8 mouse cellular contexts compared by ENCODE assay signal in the genomic region with DNA sequence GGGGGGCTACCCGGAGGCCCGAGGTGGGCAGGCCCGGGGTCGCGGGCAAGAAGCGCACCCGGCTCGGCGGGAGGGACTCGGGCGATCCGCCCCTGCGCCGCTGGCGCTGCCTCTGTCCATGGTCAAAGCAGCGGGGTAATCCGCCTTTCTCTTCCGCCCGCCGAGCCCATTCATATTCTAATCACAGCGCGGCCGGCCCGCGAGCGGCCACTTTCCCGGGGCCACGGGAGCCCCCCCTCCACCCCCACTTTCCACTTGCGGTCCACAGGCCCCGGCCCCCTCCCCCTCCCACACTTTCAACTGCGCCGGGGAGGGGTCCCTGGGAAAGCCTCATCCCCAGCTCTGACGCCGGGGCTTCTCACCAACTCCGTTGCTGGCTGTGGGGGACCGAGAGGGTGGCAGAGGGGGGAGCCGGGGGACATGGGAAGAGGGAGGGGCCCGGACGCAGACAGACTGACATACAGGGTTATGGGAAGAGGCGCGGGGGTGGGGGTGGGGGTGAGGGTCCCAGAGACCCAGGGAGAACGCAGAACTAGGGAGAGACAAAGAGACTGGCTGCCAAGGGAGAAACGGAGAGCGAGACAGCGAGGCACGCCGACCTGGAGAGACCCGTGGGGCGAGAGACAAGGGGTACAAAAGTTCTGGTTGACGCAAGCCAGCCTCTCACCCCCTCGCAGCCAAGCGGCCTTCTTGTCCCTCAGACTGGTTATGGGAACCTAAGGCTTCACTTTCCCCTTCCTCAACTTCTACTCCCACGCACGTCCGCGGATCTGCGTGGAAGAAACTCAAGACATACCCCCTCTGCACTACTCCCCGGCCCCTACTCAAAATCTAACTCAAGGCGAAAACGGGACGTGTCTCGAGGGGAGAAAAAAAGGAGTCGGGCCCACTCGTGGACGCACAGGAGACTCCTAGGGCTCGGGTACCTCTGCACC. TPM values are rescaled to one million over a fixed set of nuclear protein-coding genes. Genes with fewer than 3 reads are reported as not detected.
DNase-seq lines count a peak whose midpoint lies in the region; ATAC-seq and TF ChIP-seq lines count a peak whose summit lies in the region.

No protein-coding gene starts in this region.

- H3K4me2 ChIP-seq in lung, postnatal 0 days (replicated peaks; ENCODE audit: low read depth, low read length): peak overlapping the region; percentile 42
- peak overlapping the region; percentile 31; the same call in 1 of the 2 replicates for H3K4me2 ChIP-seq in liver, embryonic 14.5 days (ENCODE audit: low read depth)

- no peaks in the 10 kb centered on the region for H3K9me3 ChIP-seq in lung, postnatal 0 days (ENCODE audit: low read length)
- H3K9me3 ChIP-seq in embryonic facial prominence, embryonic 10.5 days: no peaks in the 10 kb centered on the region
- no peaks in the 10 kb centered on the region for H3K9me3 ChIP-seq in liver, embryonic 14.5 days (ENCODE audit: control insufficient read depth, low read length)

- 0 out of 2 replicates have a peak, but pooled peaks cover 3% of the 10 kb centered on the region for H3K4me1 ChIP-seq in lung, postnatal 0 days (ENCODE audit: insufficient read depth, low read depth, low read length)
- H3K4me1 ChIP-seq in embryonic facial prominence, embryonic 10.5 days: peaks cover 53% of the 10 kb centered on the region
- H3K4me1 ChIP-seq in liver, embryonic 14.5 days (replicated peaks; ENCODE audit: control insufficient read depth in 2 of 2, insufficient read depth in 2 of 2, low read length in 1 of 2): no peaks in the 10 kb centered on the region
- H3K4me1 ChIP-seq in thymus, adult 2 months (replicated peaks; ENCODE audit: control insufficient read depth, insufficient read depth, low read length): 0 out of 2 replicates have a peak, but pooled peaks cover 5% of the 10 kb centered on the region

- peak; percentile 24 for DNase-seq in lung, postnatal 0 days (ENCODE audit: low spot score)
- DNase-seq in lung, postnatal 36 days: no peak
- DNase-seq in embryonic facial prominence, embryonic 10.5 days (ENCODE audit: low spot score): peak; percentile 80
- DNase-seq in heart, postnatal 4 days: peak; percentile 57
- DNase-seq in liver, embryonic 14.5 days (ENCODE audit: low read depth in 3 of 3, low spot score in 3 of 3): no peak
- peak; percentile 51 for DNase-seq in right cerebral cortex, postnatal 4 days
- DNase-seq in thymus, adult 2 months: no peak
- no peak for DNase-seq in spleen, postnatal 10 days (ENCODE audit: low spot score in 2 of 2)

- no peak overlapping the region for H3K9ac ChIP-seq in lung, postnatal 0 days (replicated peaks; ENCODE audit: low read depth)
- no peak overlapping the region for H3K9ac ChIP-seq in liver, embryonic 14.5 days (replicated peaks)

- H3K27ac ChIP-seq in lung, postnatal 0 days (ENCODE audit: low read length): no peak overlapping the region
- peak overlapping the region; percentile 80 for H3K27ac ChIP-seq in embryonic facial prominence, embryonic 10.5 days (replicated peaks)
- H3K27ac ChIP-seq in liver, embryonic 14.5 days: no peak overlapping the region
- no peak overlapping the region for H3K27ac ChIP-seq in thymus, adult 2 months (ENCODE audit: control insufficient read depth, insufficient read depth, low read length)

- H3K27me3 ChIP-seq in lung, postnatal 0 days (replicated peaks; ENCODE audit: insufficient read depth, low read length): peaks cover 82% of the 10 kb centered on the region
- H3K27me3 ChIP-seq in embryonic facial prominence, embryonic 10.5 days (replicated peaks; ENCODE audit: low read depth, poor library complexity, severe bottlenecking): peaks cover 92% of the 10 kb centered on the region
- peaks cover 75% of the 10 kb centered on the region for H3K27me3 ChIP-seq in liver, embryonic 14.5 days (ENCODE audit: control insufficient read depth, insufficient read depth, low read length)
- H3K27me3 ChIP-seq in thymus, adult 2 months (ENCODE audit: control insufficient read depth, insufficient read depth, low read length): peaks cover 27% of the 10 kb centered on the region

- TF ChIP-seq CTCF in lung, postnatal 0 days (IDR thresholded peaks at IDR 0.05): no peak
- TF ChIP-seq CTCF in liver, embryonic 14.5 days (IDR thresholded peaks at IDR 0.05; ENCODE audit: low read depth): no peak
- no peak for TF ChIP-seq CTCF in thymus, adult 2 months (IDR thresholded peaks at IDR 0.05; ENCODE audit: borderline replicate concordance, control insufficient read depth, extremely low read depth, insufficient read depth, low read length, poor library complexity)

- ATAC-seq in lung, postnatal 0 days: no peak; the same call in 1 of the 2 replicates
- no peak for ATAC-seq in liver, embryonic 14.5 days (ENCODE audit: insufficient read depth)

- no peaks in the 10 kb centered on the region for H3K36me3 ChIP-seq in lung, postnatal 0 days (ENCODE audit: insufficient read depth, low read length)
- no peaks in the 10 kb centered on the region for H3K36me3 ChIP-seq in embryonic facial prominence, embryonic 10.5 days (replicated peaks)
- H3K36me3 ChIP-seq in liver, embryonic 14.5 days (replicated peaks; ENCODE audit: control insufficient read depth, insufficient read depth, low read depth): no peaks in the 10 kb centered on the region
- H3K36me3 ChIP-seq in thymus, adult 2 months (ENCODE audit: control insufficient read depth, insufficient read depth, low read length): no peaks in the 10 kb centered on the region

- TF ChIP-seq POLR2A in thymus, adult 2 months (IDR thresholded peaks at IDR 0.05; ENCODE audit: control insufficient read depth, extremely low read depth, insufficient read depth, low read length, poor library complexity): no peak

- 1% methylated on average over 63 of the region's 66 CpGs for WGBS in lung, postnatal 0 days
- WGBS in embryonic facial prominence, embryonic 10.5 days: under 1% methylated on average over 66 of the region's 66 CpGs
- 2% methylated on average over 65 of the region's 66 CpGs for WGBS in liver, embryonic 14.5 days (ENCODE audit: insufficient replicate concordance)
- WGBS in thymus, adult 2 months: 4% methylated on average over 66 of the region's 66 CpGs

- H3K4me3 ChIP-seq in lung, postnatal 0 days (ENCODE audit: low read depth, low read length): peak overlapping the region; percentile 24
- H3K4me3 ChIP-seq in embryonic facial prominence, embryonic 10.5 days: peak overlapping the region; percentile 59
- H3K4me3 ChIP-seq in liver, embryonic 14.5 days (ENCODE audit: insufficient read depth in 1 of 2, low read depth in 2 of 2, low read length in 2 of 2): 0 out of 4 replicates have a peak overlapping the region, but pooled peaks of 1 of the 2 experiments have one; percentile 8
- H3K4me3 ChIP-seq in thymus, adult 2 months (ENCODE audit: control insufficient read depth, insufficient read depth, low read length): no peak overlapping the region

- TF ChIP-seq EP300 in lung, postnatal 0 days (IDR thresholded peaks at IDR 0.05): no peak
- no peak for TF ChIP-seq EP300 in liver, embryonic 14.5 days (IDR thresholded peaks at IDR 0.05; ENCODE audit: low read depth)

RNA-seq across cellular contexts. Expression of a gene that starts 0.7 kb away (rescaled TPM):
- 0.08 TPM in 1 of 2 replicates, not detected in the other for polyA plus RNA-seq in lung, postnatal 0 days (2015; fragmentation: Nextera tagmentation; extraction: Ambion mirVana)
- polyA plus RNA-seq in embryonic facial prominence, embryonic 10.5 days (2016; fragmentation: Nextera tagmentation; extraction: Ambion mirVana): 3.8 and 15.5 TPM in 2 replicates
- total RNA-seq in heart, postnatal 4 days (2021): not detected
- 0.04 TPM in 1 of 2 replicates, not detected in the other for polyA plus RNA-seq in liver, embryonic 14.5 days (2012; rRNA removed)
- polyA plus RNA-seq in liver, embryonic 14.5 days (2014; fragmentation: Nextera tagmentation; extraction: Ambion mirVana): not detected in 2 replicates
- 0.04 and 0.12 TPM in 2 replicates for polyA plus RNA-seq in thymus, adult 2 months (2012; rRNA removed)

Comparison
In these comparisons a context has a peak if more than half of its experiments do, and no peak if none do; other contexts are left out.
1. DNase-seq: peak in lung, postnatal 0 days (single experiment), embryonic facial prominence, embryonic 10.5 days (single experiment), heart, postnatal 4 days (single experiment) and right cerebral cortex, postnatal 4 days (single experiment); none in lung, postnatal 36 days (single experiment), liver, embryonic 14.5 days (0 of 3), thymus, adult 2 months (single experiment) and spleen, postnatal 10 days (0 of 2).